Mouse (Mus musculus): ENCODE measurements around the gene H3f3a.

DNA sequence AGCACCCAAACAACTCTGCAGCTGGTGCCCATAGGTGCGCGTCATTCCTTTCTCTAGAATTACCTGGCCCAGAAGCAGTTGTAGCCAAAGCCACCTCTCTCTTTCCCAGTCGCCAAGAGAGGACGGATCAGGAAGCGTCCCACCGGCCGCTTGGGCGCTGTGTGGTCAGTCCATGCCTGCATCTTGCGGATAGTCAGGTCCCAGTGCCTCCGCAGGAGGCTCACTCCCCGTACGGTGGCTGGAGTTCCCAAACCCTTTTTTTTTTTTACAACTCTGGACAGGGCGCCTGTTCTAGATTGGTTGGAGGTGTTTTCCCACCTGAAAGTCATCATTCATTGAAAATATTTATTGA is 35.4 kb downstream of the H3f3a start:
- TF ChIP-seq CTCF (IDR thresholded peaks at IDR 0.05; ENCODE audit: insufficient read depth, low read length) = no peak
- TF ChIP-seq POLR2A (IDR thresholded peaks at IDR 0.05; ENCODE audit: borderline replicate concordance, extremely low read depth, low read depth, low read length) = no peak
